Mouse (Mus musculus) limb, embryonic 11.5 days (tissue): ENCODE data around the gene Cpt1a. TPM values are rescaled to one million over a fixed set of nuclear protein-coding genes. Genes with fewer than 3 reads are reported as not detected.

Experiments used
- ATAC-seq: fragments of 200-750 bp; cut with Nextera tagmentation; 2 replicates; pipeline ENCODE4 v1.8.0; 2017; ENCODE audit warnings: low read depth; ENCODE audit not compliant: insufficient number of reproducible peaks, low FRiP score, low TSS enrichment
- DNase-seq: peaks from one replicate; pipeline ENCODE4 v3.0.0-alpha.2; 2015; ENCODE audit warnings: low spot score
- H3K27ac ChIP-seq: fragments of 300-500 bp; sonication (generic); replicated peaks from 2 replicates; pipeline ENCODE4 v1.5.1; 2014; ENCODE audit warnings: low read depth, mild to moderate bottlenecking, low read length
- H3K27me3 ChIP-seq: fragments of 300-500 bp; sonication (generic); 2 replicates; pipeline ENCODE4 v1.6.1; 2014; ENCODE audit warnings: mild to moderate bottlenecking, low read length, mixed read lengths; ENCODE audit not compliant: control insufficient read depth, insufficient read depth
- H3K36me3 ChIP-seq: fragments of 300-500 bp; sonication (generic); 2 replicates; pipeline ENCODE4 v1.6.1; 2014; ENCODE audit warnings: mild to moderate bottlenecking, low read length, moderate library complexity, mixed read lengths; ENCODE audit not compliant: control insufficient read depth, insufficient read depth
- H3K4me1 ChIP-seq: fragments of 300-500 bp; sonication (generic); 2 replicates; pipeline ENCODE4 v1.6.1; 2014; ENCODE audit warnings: low read length, mixed read lengths; ENCODE audit not compliant: control insufficient read depth, insufficient read depth
- H3K4me2 ChIP-seq: fragments of 300-500 bp; sonication (generic); 2 replicates; pipeline ENCODE4 v1.6.1; 2014; ENCODE audit warnings: low read depth, mild to moderate bottlenecking, moderate library complexity; ENCODE audit not compliant: severe bottlenecking
- H3K4me3 ChIP-seq: fragments of 300-500 bp; sonication (generic); 2 replicates; pipeline ENCODE4 v1.5.1; 2014; ENCODE audit warnings: low read depth, low read length
- H3K9ac ChIP-seq: fragments of 300-500 bp; sonication (generic); 2 replicates; pipeline ENCODE4 v1.6.1; 2014; ENCODE audit warnings: mild to moderate bottlenecking, low read length
- H3K9me3 ChIP-seq: fragments of 300-500 bp; sonication (generic); 2 replicates; pipeline ENCODE4 v1.6.1; 2016; ENCODE audit warnings: low read length; ENCODE audit not compliant: control insufficient read depth
- WGBS: fragments of 180-500 bp; shearing (Covaris S2); extraction: QIAGEN DNeasy Blood & Tissue Kit; methylation state at CpG from one replicate; pipeline ENCODE4 v1.1.7; 2014; 5-methylcytosine and 5-hydroxymethylcytosine counted together
- microRNA-seq: library from miRNA; unstranded; fragments of <30 nt; microRNA quantifications from one replicate; pipeline ENCODE4, GENCODE M21; 2016
- polyA plus RNA-seq: library from polyadenylated mRNA; unstranded; fragments of >200 nt; fragmentation: Nextera tagmentation; extraction: Ambion mirVana; gene quantifications from 2 replicates; pipeline ENCODE4 v1.2.1, GENCODE M21; 2014

Gene Cpt1a
- polyA plus RNA-seq, 1 experiment from 2014 or later: 10.8 TPM

DNA sequence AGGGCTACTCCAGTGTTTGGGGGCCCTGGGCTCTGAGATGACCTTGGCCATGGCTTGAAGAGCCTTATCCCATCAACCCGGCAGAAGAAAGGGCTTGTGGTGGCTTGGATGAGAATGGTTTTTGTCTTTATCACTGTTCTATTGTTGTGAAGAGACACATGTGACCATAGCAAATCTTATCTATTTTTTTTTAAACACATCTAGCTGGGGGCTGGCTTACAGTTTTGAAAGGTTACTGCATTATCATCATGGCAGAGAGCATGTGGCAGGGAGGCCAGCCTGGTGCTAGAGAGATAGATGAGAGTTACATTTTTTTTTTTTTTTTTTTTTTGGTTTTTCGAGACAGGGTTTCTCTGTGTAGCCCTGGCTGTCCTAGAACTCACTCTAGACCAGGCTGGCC, 109.8 kb downstream of the Cpt1a start:
- 73% methylated on average over 2 of the region's 2 CpGs for WGBS
- H3K9me3 ChIP-seq: no peaks in the 10 kb centered on the region; the same call in 1 of the 2 replicates
- no peaks in the 10 kb centered on the region for H3K27me3 ChIP-seq
- no peak for DNase-seq
- ATAC-seq: no peak
- no peak overlapping the region for H3K4me2 ChIP-seq
- no peaks in the 10 kb centered on the region for H3K4me1 ChIP-seq
- H3K9ac ChIP-seq: no peak overlapping the region
- H3K36me3 ChIP-seq: no peaks in the 10 kb centered on the region
- H3K4me3 ChIP-seq: no peak overlapping the region
- H3K27ac ChIP-seq: no peak overlapping the region

- DNase-seq: no peak
Measured at GRCm38 (mm10) chr19:3434124-3434523, 112.0 kb downstream of the Cpt1a start.

GRCm38 (mm10) chr19:3434641-3435040, 112.5 kb downstream of the Cpt1a start:
- H3K9me3 ChIP-seq: no peaks in the 10 kb centered on the region; the same call in 1 of the 2 replicates
- no peaks in the 10 kb centered on the region for H3K4me1 ChIP-seq
- no peak for ATAC-seq
- H3K4me3 ChIP-seq: no peak overlapping the region
- 31% methylated on average over 4 of the region's 4 CpGs for WGBS
- no peaks in the 10 kb centered on the region for H3K36me3 ChIP-seq
- no peak overlapping the region for H3K27ac ChIP-seq
- no peak for DNase-seq
- no peak overlapping the region for H3K4me2 ChIP-seq
- no peak overlapping the region for H3K9ac ChIP-seq
- no peaks in the 10 kb centered on the region for H3K27me3 ChIP-seq

More at GRCm38 (mm10) chr19:3434124-3434523, 112.0 kb downstream of the Cpt1a start:
- H3K4me1 ChIP-seq: no peaks in the 10 kb centered on the region
- no peak overlapping the region for H3K9ac ChIP-seq
- H3K9me3 ChIP-seq: no peaks in the 10 kb centered on the region; the same call in 1 of the 2 replicates
- WGBS: 40% methylated on average over 4 of the region's 4 CpGs
- H3K27me3 ChIP-seq: no peaks in the 10 kb centered on the region
- H3K36me3 ChIP-seq: no peaks in the 10 kb centered on the region
- H3K27ac ChIP-seq: no peak overlapping the region
- no peak overlapping the region for H3K4me3 ChIP-seq
- no peak overlapping the region for H3K4me2 ChIP-seq
- ATAC-seq: no peak

Small RNA genes lying within 50 kb of the gene (microRNA-seq; reads per million reads assigned to microRNA genes)
- not detected for gene Mir6984

Other genes with a start within 250 kb of the Cpt1a start
- 155 TPM in 2 replicates for gene Mrpl21, start 39.4 kb upstream of the Cpt1a start, polyA plus RNA-seq
- 9.1 and 9.5 TPM in 2 replicates for gene Ighmbp2, start 39.3 kb upstream of the Cpt1a start, polyA plus RNA-seq
- 0.33 and 0.36 TPM in 2 replicates for gene Tesmin, start 66.5 kb downstream of the Cpt1a start, polyA plus RNA-seq
- 0.84 and 1.0 TPM in 2 replicates for gene Gal, start 92.2 kb downstream of the Cpt1a start, polyA plus RNA-seq